Mouse (Mus musculus): ENCODE measurements around the gene Gpr141.
A peak's percentile ranks its signal among the peaks of the same experiment; 100 is the strongest.

Gene Gpr141

GRCm38 (mm10) chr13:19730826-19731225 is 93.2 kb downstream of the Gpr141 start:
- peak in 1 of 2 experiments; percentile 3 for DNase-seq (ENCODE audit: low spot score in 2 of 2)

- DNase-seq (ENCODE audit: low spot score in 2 of 2) = peak; percentile 14 to 27
These were observed 105.1 kb downstream of the Gpr141 start for GRCm38 (mm10) chr13:19718954-19719353.

DNA sequence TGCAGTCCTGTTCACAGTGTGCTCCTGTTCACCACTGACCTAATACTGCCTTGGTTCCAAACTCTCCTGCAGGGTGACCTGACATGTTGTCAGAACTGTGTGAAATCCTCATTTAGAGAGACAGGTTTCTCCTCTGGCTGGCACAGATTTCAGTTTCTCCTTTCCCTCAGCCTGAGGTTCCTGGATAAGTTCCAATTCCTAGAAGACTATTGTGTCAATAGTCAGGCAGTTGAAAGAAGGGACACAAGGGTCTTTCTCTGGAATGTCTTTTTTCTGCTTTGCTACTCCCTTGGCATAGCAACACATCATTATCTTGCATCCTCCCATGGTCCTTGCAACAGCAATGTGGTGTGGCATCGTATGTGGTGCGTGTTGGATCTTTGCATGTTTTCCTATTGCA is 106.9 kb downstream of the Gpr141 start:
- no peak for DNase-seq (ENCODE audit: low spot score in 2 of 2)

- no peak for DNase-seq (ENCODE audit: low spot score in 2 of 2)
These were observed 120.3 kb downstream of the Gpr141 start for GRCm38 (mm10) chr13:19703806-19704205.

DNA sequence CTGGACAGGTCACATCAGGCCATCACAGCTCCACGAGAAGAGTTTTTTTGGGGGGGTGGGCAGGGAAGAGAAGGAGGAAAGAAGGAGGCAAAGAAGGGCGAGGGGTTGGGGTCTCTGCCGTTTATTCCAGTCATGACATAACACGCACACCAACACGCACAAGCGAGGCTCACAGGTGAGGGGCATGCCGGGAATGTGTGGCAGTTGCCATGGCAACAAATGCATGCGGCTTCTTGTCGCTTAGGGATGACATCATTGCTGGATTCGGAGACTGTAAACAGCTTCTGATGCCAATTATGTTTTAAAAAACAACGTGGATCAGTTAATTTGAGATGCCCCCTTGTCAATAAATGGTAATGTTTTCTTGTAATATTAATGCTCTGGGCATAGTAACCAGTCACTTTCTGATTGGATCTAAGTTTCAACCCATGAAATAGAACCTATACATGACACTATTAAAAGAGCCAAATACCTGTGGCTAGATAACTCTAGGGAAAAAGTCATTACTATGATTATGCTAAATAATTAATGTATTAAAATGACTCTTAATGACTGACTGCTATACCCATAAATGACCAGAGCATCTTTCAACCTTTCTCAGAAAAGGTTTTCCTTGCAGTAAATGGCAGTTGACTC is 122.5 kb downstream of the Gpr141 start:
- DNase-seq (ENCODE audit: low spot score in 2 of 2) = no peak

DNA sequence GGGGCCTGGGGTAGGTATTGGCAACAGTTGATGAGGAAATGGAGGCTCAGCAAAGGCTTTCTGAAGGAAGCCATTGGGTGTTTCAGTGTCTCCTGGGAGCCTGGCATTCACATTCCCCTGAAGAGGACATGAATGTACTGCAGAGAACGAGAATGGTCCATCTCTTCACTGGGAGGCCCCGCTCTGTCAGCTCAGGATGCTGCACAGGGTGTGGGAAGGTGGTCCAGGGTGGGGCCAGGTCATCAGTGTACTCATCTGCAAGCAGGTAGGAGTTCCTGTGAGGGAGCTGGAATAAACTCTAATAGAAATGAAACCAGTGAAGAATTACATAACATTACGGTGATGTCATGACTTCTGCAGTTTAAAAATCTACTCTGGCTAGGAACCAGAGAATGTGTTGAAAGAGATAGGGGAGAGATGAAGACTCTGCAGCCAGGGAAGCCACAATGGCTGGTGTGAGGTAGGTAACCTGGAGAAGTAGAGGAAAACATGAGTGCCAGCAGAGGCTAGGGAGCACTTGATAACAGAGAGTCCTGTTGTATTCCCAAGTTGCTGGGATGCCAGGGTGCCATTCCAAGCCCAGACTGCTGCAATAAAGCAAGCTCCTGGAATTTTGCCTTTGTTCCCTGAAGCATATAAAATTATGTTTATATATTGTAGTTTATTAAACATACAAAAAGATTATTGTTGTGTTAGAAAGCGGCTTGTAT is 123.2 kb downstream of the Gpr141 start:
- DNase-seq (ENCODE audit: low spot score in 2 of 2) = no peak
